Mouse (Mus musculus) lung, postnatal 10 days (tissue): ENCODE data around the gene Eef2kmt.
"Not testable (repeated sequence)": the region's sequence is repeated elsewhere in the genome, so short reads cannot be mapped to it uniquely, and the experiment has no call there.

Experiments used
- DNase-seq: peaks from one replicate; pipeline ENCODE4 v3.0.0; 2021

Gene Eef2kmt

GRCm38 (mm10) chr16:5255779-5256496, at the start of gene Eef2kmt:
Gene Eef2kmt, minus strand, starts transcription at chr16:5255983.
- DNase-seq, result peak; percentile 100

GRCm38 (mm10) chr16:5295238-5295637, 39.5 kb upstream of the Eef2kmt start:
- no peak for DNase-seq

GRCm38 (mm10) chr16:5285376-5285775, 29.6 kb upstream of the Eef2kmt start:
- DNase-seq, result no peak

- no peak for DNase-seq
These were observed 26.9 kb upstream of the Eef2kmt start for GRCm38 (mm10) chr16:5282686-5283085.

GRCm38 (mm10) chr16:5279571-5280222, 23.9 kb upstream of the Eef2kmt start:
- no peak for DNase-seq

- no peak for DNase-seq
These were observed 16.6 kb upstream of the Eef2kmt start for GRCm38 (mm10) chr16:5272371-5272770.

DNA sequence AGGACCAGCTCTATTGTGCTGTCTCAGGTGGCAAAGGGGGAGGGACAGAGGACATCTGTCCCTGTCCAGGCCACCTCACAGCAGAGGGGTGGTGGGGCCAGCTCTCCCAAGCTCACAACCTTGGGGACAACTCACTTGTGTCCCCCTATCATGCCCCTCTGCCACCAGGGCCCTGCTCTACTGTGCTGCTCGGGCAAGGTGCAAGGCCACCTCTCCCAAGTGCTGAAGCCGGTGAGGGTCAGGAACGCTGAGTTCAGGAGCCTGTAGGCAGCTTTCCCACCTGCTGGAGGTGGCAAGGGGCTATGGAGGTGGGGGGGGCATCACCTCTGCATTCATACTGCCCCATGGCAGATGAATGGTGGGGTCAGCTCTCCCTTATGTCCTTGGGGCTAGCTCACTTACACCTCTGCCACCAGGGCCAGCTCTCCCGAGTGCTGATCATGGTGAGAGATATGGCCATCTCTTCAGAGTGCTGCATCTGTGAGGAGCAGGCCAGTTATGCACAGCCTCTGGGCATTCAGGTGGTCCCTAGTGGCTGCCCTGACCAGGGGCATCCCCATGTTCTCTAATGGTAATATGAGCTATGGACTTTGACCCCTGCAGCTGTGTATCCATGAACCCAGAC, 15.7 kb upstream of the Eef2kmt start:
- DNase-seq, result no peak

DNA sequence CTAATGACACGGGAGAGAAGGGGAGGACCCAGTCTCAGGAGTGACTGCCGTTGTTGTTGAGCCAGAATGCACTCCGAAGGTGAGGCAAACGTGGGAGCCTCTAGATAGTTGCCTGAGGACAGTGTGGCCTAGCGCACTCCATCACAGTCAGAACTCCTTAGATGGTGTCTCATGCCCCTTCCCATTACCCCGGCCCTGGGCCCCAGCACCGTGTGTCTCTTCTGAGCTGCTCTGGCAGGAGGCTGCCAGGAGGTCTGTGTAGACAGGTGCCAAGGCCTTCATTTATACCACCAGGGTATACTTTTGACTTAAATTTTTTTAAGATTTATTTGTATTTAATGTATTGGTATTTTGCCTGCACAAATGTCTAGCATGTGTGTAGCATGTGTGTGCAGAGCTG, 8.1 kb upstream of the Eef2kmt start:
- no peak for DNase-seq

DNA sequence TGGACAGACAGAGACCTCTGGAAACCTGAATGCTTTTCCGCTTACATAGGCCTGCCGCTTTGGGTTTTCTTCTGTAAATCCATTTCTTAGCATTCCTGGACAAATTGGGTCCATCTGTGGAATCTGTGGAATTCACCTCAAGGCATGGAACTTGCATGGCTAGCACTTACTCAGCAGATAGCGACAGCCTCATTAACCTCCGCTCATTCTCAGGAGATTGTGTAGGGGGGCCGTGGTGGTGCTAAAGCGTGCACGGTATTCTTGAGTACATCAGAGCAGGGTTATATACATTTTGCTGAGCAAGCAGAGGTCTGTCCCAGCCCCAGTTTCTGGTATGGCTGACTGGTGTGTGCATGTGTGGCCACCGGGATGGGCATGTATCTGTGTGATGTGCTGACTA, 7.4 kb upstream of the Eef2kmt start:
- no peak for DNase-seq

DNA sequence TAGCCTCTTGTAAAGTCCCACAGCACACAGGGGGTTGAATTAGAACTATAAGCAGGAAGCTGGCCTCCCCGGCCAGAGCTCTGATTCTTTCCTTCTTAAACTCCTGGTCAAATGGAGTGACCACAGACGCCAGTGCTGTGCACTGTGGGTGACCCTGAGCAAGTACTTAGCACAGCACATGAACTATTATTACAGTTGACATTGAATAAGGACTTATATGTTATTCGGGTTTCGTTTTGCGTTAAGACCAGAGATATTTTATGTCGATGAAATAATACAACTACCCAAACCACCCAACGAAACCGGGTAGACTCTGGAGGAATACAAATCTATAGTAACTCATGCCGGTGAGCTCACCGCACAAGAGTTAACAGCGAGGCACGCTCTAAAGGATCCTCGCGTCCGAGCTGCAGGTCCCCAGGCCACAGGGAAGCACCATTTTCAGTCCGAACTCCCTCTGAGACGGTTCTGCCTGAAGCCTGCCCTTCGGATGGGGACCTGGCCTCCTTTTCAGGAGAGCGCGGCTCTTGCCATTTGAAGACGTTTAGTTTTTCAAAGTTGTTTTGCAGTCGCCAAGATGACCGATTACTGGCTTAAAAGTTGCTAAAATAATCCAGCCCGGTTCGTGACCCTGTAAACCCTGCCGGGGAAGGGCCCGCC, 572 bp downstream of the Eef2kmt start:
- no peak for DNase-seq

DNA sequence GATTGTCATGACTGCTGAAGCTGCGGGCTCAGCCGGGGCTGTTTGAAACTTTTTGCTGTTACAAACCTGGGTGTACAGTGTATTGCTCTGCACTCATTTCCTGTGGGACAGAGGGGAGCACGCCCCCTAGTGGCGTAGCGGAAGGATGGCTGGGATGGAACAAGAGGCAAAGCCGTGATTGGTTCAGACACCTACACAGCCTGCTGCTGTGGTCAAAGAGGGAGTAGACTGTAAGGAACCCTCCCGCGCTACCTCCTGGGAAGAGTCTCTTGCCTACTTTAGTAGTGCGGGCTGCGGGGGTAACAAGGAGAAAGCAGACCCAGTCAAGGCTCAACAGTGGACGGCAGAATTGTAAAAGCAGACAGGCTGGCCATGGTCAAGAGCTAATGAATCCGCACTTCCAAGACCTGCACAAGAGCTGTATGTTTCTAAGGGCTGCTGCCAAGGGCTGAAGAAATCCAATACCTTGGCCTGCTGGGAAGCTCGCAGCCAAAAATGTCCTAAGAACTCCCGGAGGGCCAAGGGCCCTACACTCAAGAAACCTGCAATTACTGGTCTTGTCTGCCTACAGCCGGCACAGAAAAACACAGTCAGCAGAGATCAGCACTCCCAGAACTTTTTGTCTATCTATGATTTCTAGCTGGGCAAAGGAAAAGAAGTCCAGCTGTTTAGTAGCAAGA, 1.3 kb downstream of the Eef2kmt start:
- DNase-seq, result peak; percentile 90

GRCm38 (mm10) chr16:5252260-5252659, 3.5 kb downstream of the Eef2kmt start:
- DNase-seq, result no peak

GRCm38 (mm10) chr16:5250891-5251290, 4.9 kb downstream of the Eef2kmt start:
- DNase-seq, result no peak

DNA sequence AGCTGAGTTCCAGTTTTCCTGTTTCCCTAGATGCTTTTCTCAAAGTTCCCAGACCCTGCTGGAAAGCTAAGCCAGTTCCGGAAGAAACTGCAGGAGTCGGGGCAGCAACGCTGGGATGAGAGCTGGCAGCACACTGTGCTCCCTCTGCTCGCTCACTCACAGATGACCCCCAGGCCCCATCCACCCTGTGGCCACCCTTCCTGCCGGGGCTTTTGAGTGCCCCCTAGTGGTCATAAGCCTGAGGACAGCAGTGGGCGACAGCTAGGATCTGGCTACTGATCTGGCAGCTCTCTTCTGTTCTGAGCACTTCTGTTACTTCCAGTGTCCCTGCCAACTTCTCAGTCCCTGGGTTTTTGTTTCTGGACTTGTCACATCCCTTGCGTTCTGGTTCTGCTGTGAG, 11.4 kb downstream of the Eef2kmt start:
- peak; percentile 85 for DNase-seq

- DNase-seq, result no peak
These were observed 12.9 kb downstream of the Eef2kmt start for GRCm38 (mm10) chr16:5242882-5243281.

DNA sequence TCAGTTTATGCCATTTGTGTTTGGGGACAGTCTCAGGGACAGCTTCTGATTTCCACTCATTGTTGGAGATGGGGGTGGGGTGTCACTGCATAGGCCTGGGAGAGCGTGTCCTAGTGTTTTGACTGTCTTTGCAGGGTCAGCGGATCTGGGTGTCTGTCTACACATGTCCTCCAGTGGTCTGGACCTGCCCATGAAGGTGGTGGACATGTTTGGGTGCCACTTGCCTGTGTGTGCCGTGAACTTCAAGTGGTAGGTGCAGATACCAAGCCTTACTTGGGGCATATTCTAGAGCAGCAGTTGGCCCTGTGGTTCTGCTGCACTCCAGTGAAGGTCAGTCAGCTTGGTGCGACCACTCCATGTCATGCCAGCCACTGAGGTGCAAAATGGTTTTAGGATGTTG, 13.4 kb downstream of the Eef2kmt start:
- no peak for DNase-seq

DNA sequence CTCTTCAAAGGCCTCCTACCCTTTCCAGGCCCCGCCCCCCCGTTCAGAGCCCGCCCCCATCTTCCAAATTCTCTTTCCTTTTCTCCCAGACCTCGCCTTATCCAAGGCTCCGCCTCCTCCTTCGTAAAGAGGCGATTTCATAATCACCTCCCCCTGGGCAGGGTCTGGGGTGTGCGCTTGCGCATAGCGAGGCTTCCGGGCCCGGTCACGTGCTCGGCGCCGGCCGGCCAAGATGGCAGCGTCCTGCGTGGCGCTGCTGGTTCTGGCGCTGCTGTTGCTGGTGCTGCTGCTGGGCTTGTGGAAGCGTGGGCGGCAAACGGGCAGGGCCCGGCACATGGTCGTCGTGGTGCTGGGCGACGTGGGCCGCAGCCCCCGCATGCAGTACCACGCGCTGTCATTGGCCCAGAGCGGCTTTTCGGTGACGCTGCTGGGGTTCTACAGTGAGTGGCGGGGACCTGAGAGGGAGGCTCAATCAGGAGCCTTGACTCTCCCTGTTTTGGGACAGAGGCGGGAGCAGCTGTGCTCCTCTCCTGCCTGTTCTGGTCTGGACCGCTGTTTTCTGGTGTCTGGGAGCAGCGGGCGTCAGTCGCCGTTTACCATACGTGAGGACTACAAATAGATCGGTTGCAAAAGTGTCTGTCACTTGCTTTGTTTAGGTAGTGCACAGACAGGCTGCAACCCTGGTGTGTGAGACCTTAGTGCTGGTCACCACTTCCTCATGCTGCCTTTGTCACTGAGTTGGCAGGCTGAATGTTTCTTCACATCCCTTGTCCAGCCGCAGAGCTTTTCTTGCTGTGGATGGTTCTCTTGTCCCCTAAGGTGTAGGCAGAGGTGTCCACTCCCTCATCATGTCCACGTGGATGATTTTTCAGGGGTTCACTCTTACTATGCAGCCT, 22.1 kb downstream of the Eef2kmt start, which contains the start of gene Alg1:
TSS of gene Alg1 (plus strand) at position 204 of the 896 bp plus-strand sequence.
- peak; percentile 98 for DNase-seq

- DNase-seq, result no peak
These were observed 22.8 kb downstream of the Eef2kmt start for GRCm38 (mm10) chr16:5232982-5233381.

DNA sequence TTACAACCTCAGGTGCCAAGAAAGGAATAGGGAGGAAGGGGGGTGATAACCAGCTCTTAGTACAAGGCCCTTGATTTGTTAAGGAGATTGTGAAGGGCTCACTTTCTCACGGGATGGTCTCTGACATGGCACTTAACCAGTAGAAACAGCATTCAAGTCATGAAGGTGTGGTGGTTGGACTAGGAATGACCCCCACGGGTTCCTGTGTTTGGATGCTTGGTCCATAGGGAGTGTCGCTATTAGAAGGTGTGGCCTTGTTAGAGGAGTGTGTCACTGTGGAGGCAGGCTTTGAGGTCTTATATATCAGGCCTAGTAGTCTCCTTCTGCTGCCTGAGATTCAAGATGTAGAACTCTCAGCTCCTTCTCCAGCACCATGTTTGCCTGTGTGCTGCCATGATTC, 27.7 kb downstream of the Eef2kmt start:
- not testable (repeated sequence) for DNase-seq

- DNase-seq, result not testable (repeated sequence)
These were observed 28.3 kb downstream of the Eef2kmt start for GRCm38 (mm10) chr16:5227501-5227900.

- peak; percentile 51 for DNase-seq
These were observed 29.2 kb downstream of the Eef2kmt start for GRCm38 (mm10) chr16:5226534-5226933.

DNA sequence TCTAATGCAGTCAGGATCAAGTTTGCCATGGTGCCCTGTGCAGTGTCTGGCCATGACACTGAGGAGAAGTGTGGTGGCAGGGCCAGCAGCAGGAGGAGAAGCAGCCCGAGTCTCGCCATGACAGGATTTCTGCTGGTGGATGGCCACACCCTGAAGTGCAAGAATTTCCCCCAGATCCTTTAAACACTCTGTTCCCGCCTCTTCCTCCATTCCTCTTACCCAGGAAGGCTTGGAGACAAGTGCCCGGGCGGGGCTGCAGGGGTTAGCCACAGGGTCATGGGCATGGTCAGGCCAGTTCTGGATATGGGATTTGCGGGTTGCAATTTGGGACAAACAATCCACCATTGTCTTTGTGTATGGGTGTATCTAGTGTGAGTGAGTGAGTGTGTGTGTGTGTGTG, 33.6 kb downstream of the Eef2kmt start, which contains the start of gene AU021092:
TSS of gene AU021092 (minus strand) at position 160 of the 400 bp plus-strand sequence.
- DNase-seq, result peak; percentile 52
